Mouse (Mus musculus) embryo, embryonic 9.5 days (tissue): Measurements from ENCODE around the gene Kdm2a.

Experiments used
- DNase-seq: peaks from one replicate; pipeline ENCODE4 v3.0.0-alpha.2; 2017; ENCODE audit errors: extremely low spot score

Gene Kdm2a

DNA sequence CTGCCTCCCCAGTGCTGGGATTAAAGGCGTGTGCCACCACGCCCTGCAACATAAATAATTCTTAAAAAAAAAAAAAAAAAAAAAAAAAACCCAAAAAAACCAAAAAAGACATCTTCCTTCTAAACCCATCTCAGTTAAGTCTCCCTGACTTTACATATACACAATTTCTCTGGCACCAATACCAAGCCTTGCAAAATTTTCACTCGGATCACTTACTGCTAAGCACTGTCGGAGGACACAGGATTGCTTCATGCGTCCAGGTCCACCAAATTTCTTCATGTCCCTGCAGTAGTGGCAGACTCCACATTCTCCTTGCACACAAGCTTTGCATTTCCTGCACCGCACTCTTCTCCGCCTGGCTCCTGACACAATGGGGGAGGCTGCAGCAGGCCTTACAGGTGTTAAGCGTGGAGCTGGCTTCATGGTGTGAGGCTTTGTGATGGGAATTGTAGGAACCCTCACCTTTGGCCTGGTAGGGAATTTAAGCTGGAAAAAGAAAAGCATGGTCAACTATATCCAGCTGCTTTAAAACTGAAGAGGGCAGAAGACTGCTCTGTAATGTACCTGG lies 69.3 kb downstream of the Kdm2a start:
- no peak for DNase-seq

DNA sequence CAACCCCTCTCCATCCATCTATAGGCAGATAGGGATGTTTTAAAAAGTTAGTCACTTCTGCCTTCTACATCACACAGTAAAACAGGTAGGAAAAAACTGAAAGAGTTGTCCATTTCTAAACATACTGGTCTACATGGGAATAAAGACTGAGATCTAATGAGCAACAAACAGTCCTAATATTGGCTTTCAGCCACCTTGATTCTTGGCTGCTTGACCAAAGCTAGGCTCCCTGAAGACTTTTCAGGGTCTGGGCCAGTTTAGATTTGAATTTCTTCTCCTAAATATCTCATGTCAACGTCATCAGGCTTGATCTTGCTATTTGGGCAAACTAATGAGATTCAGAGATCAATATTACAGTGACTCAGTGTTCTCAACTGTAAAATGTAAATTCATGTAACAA lies 71.2 kb downstream of the Kdm2a start:
- no peak for DNase-seq

DNA sequence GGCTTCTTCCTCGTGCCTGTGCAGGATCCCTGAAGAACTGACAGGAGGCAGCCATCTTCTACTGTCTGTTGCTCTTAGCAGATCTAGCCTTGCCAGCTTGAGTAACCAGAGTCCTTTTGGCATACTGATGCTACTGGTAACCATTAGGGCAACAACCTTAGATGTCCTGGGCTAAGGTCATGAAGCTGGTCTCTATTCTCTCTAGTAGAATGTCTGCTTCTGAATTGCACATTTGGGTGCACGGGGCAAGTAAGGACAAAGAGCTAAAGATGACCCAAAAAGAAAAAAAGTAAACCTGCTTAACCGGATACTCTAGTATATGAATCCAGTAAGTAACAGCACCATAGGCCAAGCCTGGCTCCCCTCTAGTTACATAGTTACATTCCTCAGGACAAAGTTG lies 72.0 kb downstream of the Kdm2a start:
- DNase-seq: no peak

DNA sequence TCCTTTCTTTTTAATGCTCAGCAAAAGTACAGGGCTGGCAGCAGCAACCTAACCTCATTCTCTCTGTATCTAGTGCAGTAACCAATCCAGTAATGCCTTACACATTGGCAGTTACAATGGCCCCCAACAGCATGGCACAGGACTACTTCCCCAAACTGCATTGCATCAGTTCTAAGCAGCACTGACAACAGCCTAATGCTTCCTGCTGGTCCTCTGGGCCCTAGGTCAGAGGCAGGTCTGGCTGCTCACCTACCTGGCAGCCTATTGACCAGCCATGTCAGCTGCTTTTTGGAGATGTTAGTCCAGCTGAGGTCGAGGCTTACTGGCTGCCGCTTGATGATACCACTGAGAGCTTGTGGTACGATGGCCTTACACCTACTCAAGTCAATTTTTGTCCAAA lies 76.0 kb downstream of the Kdm2a start:
- no peak for DNase-seq

DNA sequence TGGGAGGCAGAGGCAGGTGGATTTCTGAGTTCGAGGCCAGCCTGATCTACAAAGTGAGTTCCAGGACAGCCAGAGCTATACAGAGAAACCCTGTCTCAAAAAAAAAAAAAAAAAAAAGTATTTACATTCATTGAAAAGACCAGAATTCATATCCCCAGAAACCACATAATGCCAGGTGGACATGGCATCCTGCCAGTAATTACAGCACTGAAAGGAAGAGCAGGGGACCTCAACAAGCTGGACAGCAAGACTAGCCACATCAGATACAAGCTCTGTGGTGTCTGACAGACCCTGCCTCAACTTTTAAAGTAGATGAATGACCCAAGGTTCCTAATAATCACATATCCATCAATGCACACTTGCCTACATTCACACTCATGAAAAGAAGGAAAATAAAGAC lies 76.5 kb downstream of the Kdm2a start:
- no peak for DNase-seq

DNA sequence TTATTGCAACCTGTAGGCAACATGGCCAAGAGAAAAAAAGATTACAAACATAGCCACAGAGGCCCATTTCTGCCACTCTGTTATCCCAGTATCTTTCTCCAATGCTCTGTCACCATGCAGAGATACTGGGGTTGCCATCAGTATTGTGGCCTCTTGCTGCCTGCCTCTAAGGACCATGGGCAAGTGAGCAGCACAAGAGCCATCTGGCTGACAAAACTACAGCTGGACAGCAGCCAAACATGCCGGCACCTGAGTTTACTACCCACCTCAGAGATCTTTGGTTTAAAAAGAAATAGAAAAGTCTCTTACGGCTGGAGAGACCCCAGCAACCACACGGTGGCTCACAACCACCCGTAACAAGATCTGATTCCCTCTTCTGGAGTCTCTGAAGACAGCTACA lies 78.8 kb downstream of the Kdm2a start:
- DNase-seq: no peak

DNA sequence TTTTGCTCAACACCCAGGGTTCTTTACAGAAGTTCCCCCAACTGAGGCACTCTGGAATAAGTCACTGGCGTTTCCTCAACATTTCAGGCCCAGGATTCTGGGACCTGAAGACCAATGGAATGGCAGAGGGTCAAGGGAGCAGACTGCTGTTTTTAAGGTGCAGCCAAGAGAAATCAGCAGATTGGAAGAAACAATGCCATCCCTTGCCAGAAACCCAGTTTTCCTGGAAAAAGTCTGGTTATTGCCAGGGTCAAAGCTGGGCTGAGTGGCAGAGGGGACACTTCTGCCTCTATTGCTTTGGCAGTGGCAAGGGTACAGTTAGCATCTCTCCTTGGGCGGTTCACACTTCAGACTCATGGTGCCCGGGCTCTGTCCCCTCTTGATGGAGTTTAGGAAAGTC lies 80.9 kb downstream of the Kdm2a start:
- no peak for DNase-seq

DNA sequence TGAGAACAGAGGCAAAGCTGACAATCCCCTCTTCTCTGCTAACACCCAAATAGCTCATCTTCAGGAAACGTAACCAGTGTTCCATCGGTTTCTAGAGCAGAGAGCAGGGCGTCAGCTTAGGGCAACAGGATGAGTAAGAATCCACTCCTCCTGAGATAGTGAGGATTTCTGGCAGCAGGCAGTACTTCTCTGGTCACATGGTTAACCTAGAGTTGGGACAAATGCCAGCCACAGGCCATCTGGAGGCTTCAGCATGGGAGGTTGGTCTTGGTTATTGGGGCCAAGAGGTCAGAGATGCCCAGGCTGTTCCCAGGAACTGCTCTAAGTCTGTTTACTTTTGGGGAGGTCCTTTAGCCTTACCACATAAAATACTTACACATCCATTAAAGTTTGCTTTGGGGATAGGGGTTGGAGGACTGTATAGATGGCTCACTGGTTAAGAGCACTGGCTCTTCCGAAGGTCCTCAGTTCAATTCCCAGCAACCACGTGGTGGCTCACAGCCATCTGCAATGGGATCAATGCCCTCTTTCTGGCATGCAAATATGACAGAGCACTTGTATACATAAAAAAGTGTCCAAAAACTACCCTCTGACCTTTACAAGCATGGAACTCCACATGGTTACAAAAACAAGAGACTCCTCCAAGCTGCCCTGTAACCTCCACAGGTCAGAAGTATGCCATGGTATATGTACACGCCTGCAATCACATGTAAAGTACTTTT lies 82.7 kb downstream of the Kdm2a start:
- DNase-seq: no peak

DNA sequence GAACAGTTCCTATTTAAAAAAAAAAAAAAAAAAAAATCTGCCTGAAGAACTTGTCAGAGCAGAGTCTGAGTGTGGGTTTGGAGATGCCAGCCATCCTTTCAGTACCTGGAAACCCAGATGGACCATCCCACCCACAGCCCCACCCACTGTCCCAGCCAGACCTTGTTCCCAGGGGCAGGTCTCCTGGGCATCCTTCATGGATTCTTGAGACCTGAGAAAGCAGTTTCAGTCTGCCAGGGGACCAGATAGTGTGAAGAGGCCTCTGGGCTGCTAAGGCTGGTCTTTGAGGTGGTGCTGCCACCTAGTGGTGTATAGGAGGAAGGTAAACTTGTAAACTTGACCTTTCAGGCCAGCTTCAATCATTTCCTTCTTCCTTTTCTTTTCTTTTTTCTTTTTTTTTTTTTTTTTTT lies 88.3 kb downstream of the Kdm2a start:
- DNase-seq: peak; percentile 65

DNA sequence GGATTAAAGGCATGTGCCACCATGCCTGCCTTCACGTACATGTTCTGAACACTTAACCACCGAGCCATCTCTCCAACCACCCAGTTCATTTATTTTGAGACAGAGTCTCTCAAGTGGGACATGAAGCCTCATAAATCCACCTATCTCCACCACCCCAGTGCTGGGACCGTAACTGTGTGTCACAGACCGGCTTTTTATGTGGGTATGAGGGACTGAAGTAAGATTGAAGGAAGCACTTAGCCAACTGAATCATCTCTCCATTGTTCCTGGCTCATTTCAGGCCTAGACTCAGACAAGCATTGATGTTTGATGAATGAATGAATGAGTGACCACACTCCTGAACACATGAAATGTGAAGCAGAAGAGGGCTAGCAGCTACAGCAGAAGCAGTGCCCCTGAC lies 88.8 kb downstream of the Kdm2a start:
- no peak for DNase-seq

DNA sequence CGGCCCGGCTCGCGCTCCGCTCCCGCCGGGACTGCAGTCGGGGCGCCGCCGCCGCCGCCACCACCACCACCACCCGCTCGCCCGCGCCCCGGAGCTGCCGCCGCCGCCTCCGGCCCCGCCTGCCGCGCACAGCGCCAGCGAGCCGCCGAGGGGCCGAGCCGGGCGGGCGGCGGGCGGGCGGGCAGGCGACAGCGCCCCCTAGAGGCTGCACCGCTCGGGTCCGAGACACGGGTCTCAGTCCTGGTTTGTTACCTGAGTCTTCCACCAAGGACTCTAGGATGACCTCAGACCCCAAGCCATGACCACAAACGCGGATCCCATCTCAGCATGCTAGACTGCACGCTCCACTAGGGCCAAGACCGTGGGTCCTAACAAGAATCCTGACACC lies 91.9 kb downstream of the Kdm2a start, which contains the start of gene Grk2:
TSS of gene Grk2 (minus strand) at position 33 of the 388 bp plus-strand sequence.
- DNase-seq: peak; percentile 87

DNA sequence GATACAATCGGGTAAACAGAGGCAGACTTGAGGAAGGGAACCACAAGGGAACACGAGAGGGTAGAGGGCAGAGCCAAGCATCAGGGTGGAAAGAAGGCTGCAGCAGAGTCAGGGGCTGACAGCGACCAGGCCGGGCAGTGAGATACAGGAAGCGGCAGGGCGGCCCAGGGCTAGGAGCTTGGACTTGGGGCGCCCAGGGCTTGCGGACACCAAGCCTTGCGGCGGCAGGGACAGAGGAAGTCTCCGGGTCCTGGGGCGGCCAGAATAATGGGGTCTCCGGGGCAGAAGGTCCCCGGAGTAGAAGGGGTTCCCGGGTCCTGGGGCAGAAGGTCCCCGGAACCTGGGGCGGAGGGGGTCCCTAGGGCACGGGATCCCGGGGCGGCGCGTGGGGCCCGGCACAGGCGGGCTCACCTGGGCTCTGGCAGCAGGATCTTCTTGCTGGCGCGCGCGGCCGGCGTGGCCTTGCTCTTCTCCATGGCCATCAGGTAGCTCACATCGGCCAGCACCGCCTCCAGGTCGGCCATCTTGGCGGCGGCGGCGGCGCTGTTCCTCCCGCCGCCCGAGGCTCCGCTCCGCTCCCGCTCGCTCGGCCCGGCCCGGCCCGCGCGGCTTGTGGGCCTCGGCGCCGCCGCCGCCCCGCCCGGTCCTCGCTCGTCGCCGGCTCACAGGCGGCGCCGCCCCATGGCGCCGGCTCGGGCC lies 92.4 kb downstream of the Kdm2a start:
- peak; percentile 58 for DNase-seq

DNA sequence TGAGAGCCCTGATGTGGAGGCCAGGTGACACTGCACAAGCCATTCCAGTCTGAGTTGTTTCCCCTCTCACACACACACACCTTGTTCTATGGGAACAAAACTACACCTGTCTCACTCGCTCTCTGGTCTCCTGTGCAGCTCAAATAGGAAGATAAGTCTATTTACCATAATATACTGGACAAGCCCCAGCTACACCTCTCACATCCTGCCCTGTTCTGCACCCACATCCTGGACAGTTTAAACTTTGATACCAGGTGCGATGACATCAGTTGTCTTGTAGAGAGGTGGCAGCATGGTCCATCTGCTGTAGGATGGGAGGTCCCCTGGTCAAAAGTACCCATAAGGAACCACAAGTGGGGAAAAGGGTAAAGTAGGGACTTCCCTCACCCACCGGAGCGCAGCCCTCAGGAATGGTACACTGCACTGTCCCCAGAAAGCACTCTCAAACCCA lies 93.2 kb downstream of the Kdm2a start:
- no peak for DNase-seq

DNA sequence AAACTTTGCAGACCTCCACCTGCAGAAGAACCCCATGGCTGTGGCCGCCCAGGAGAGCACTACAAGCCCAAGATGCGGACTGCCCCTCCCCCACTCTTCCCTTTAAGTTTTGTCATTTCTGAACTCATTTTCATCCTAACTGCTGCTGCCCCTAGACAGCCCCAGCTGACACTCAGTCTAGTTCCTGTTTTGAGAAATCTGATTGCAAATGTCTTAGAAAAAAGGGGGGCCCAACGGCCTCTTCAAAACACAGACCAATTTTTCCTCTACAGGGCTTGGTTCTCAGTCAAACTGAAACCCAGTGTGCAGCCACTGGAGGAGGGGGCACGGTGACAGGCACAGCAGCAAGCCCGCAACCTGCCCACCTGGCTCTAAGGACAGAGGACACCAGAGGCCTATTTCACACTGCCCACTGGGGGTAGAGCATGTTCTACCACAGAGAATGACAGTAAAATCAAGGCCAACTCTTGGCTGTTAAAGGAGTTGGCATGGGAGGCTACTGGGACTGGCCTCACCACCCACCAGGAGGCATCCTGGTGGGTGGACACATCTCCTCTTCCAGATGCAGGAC lies 93.7 kb downstream of the Kdm2a start:
- no peak for DNase-seq

DNA sequence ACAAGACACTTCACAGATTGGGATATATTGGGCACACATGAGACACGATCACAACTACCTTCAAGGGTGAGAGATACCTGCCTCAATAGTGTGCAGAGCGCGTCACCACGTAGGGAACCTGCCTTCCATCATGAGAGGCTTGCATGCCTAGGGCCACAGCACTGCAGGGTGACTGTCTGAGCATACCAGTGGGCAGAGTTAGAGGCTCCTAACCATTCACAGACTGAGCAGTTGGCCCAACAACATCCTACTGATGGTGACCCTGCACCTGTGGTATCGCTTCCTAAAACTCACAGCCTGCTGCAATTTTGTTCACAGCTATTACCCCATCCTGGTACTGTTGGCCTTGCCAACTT lies 94.5 kb downstream of the Kdm2a start:
- no peak for DNase-seq

DNA sequence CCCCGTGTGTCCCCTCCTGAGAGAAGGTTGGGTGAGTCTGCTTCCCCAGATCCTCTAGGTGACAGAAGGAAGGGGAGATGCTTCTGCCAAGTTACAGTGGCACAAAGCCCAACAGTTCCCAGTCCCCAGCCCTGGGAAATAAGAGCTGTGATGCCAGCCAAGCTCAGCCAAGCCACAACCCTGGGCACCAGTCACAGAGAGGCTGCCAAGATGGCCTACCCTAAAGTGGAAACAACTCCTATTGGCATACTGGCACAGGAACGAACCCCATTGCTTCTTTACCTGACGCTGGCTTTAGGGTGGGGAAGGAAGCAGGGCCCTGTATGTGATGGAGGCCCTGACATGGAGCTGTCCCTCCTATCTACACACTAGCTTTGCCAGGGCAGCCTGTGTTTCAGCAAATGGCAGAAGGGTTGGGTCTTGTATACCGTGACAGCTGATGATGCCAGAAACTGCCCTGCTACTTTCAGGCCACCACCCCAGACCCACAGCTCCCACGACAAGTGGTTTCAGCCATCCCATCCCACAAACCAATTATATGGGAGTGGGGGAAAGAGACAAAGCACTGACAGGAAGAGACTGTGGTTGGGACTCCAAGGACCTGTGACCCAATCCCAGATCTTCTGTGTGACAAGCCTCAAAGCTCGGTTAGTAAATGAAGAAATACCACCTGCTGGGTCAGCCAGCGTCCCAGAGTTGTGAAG lies 95.0 kb downstream of the Kdm2a start:
- no peak for DNase-seq

DNA sequence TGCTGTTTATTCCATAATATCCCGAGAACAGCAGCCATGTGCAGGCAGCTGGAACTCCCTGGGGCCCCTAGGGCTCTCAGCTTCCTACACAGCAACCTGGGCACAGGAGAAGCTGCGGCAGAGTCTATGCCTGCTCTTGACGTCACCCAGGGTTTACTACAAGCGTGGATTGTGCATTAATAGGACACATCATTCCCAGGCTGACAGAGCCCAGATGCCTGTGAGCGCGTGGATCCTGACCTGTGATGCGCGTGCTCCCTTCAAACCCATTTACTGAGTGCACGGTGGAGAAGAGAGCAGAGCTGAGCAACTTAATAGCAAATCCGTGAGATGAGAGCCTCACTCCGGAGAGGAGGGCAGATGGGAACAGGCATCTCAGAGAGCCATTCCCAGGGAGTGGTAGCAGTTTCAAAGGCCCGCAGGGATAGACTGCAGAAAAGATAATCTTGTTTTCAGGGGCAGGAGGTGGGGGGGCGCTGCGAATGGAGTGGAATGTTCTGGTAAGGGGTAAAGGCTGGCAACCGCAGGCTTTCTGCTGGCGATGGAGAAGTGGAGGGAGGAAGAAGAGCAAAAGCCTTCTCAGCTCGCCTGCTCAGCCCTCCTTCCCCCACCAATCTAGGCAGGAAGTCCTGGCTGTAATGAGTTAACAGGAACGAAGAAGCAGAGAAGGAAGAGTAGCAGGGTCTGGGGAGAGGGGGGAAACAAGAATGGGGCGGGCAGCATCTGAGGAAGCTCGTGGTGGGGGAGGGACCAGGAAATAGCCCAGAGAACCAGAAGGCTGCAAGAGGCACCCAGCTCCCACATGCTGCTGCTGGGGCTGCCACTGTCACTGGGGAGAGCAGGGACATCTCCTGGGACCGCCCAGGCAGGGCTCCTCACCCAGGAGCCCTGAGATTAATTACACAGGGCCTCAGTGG lies 96.1 kb downstream of the Kdm2a start:
- peak; percentile 28 for DNase-seq

DNA sequence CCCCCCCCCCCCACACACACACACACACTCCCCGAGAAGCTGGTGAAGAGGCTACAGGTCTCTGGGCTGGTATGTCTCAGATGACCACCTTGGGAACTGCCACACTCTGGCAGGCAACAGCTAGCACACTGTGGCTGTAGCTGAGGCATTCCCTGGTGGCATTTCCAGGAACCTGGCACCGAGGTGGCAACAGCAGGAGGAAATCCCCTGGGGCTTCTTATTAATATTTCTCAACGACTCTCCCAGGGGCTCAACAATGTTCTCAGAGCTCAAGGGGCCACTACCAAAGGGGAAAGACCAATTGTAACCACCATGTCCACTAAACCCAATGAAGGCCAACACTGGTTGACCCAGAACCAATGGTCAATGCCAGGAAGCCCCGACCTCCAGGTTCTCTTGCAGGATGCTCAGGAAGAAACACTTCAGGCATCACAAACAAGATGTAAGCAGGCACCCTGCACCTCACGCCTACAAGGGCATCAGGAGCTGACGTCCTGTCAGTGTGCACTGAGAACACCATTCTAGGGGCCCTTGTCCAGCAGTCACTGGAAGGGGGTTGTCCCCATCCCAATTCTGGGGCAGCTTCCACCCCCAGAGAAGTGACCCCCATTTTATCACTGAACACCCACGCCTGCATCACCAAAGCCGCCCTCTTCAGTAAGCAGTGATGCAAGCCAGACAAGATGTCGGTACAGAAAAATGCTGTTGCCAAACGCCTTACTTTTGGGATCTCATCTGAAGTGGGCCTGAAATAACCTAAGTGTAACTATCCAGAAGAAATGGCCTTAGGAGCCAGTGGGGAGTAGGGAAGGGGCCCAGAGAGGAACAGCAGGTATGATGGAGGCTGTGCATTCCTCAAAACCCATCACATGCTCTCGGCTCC lies 97.0 kb downstream of the Kdm2a start:
- no peak for DNase-seq

DNA sequence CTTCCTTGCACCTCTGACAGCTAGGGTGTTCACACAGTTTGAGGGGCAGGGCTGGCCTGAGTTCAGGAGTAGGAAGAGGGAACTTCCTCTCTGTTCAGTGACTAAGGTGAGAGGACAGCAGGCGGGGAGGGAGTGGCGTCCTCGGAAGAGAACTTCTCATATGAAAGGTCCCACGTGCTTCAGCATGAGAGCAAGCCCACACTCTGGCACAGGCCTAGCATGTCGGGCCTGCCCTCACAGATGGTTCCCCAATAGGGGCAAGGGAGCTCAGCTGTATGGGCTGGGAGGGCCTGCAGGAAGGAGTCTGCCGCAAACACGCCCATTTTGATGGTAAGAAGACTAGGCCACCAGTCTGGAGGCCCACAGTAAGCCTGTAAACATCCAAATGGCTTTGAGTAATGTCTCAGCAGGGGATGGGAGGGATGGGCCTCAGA lies 97.8 kb downstream of the Kdm2a start:
- no peak for DNase-seq
